Mouse (Mus musculus): ENCODE measurements around the gene Ehf.

The Ehf gene

GRCm38 (mm10) chr2:103293751-103294150 lies 9.3 kb downstream of the Ehf start:
- peak; percentile 59 for DNase-seq

DNA sequence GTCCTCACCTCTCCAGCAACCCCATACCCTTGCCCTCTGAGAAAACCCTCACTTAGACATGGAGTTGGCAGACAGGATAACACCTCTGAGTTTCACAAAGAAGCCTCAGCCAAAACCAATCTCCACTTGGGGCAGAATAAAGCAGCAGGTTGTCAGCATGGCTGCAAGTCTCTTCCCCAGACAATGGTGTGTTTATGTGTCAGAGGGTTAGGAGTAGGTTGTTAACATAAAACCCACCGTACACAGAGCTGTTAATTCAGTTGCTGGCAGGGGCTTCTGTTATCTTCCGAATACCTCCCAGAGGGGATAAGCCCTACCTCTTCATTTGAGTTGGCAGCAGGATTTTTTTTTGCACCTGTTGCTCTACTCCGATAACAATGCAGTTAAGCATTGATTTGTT lies 9.9 kb downstream of the Ehf start:
- no peak for DNase-seq

GRCm38 (mm10) chr2:103290705-103291269 lies 12.3 kb downstream of the Ehf start:
- DNase-seq: no peak

GRCm38 (mm10) chr2:103290167-103290566 lies 12.9 kb downstream of the Ehf start:
- no peak for DNase-seq

DNA sequence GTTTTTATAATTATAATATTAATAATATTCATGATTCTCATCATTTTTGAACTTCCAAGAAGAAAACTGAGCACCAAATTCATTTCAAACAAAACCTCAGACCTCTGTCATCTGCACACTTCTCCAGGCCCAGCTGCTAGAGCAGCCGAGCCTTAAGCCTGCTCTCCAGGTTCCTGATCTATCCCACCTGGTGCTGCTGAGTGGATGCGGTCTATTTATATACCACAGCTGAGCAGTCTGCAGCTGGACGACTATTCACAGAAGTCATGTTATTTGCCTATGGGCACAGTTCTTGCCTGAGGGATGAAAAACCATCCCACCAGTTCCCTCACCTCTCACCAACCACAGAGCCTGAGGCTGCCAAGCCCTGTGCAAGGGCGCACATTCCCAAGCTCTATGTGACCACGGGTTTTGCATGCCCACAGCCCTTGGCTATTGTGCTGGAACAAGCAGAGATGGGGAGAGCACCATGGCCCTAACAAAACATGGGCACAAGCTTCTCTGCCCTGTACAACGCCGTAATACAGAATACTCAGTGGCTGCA lies 13.6 kb downstream of the Ehf start:
- DNase-seq: no peak

DNA sequence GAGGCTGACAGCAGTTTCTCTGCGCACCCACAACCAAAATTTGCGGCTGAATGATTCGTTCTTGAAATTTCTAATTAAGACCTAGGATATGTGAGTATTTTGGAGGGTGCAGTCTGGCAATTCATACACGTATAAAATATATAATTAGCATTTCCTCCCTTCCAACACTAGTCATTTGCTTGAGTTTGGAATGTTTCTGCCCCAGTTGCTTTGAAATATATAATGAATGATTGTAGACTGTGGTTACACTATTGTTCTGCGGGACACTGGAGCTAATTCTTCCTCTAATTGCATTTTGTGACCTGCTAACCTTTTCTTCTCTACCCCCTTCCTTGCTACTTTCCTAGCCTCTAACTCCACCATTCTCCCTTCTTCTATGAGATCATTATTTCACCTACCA lies 15.4 kb downstream of the Ehf start:
- DNase-seq: no peak

GRCm38 (mm10) chr2:103285561-103285960 lies 17.5 kb downstream of the Ehf start:
- DNase-seq: peak; percentile 49

DNA sequence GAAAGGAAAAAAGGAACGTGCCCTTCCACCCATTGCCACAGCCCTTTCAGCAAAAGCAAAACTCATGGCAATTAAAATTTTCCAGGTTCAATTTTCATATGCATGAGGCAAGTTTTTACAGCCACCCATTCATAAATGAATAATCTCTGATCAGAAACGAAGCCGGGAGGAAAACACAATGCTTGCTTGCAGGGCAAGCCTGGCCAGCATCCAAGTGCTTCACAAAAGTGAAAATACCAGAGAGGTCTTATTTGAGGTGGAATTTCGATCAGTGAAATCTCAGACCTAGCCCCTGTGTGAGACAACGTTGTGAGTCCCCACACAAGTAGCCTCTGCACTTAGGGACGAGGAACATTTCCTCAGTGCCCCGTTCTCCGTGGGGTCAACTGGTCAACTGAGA lies 19.3 kb downstream of the Ehf start:
- peak; percentile 50 for DNase-seq

DNA sequence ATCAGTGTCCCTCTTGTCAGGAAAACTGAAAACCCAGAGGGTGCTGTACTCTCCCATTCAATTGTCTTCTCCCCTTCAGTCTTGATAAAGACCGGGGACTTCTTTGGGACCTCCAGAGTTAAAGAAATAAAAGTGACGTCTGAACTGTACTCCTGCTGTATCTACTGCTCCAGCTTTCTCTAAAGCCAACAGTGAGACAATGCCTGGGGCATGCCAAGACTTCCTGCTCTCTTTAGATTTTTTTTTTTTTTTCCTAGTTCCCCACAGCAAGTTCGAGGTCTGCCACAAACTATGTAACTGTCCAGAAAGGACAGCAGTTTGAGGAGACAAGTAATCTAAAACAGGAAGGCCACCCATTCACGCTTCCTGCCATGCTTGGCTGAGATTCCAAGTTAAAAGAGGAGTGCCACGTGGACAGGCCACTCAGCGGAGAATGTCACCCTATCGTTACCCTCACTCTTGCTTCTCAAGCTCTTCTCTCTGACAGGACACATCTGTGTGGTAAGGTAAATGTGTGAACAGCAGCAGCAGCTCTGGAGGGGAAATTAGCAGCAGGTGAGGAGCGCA lies 20.8 kb downstream of the Ehf start:
- no peak for DNase-seq

- no peak for DNase-seq
Observed at GRCm38 (mm10) chr2:103279927-103280326, 23.2 kb downstream of the Ehf start.

DNA sequence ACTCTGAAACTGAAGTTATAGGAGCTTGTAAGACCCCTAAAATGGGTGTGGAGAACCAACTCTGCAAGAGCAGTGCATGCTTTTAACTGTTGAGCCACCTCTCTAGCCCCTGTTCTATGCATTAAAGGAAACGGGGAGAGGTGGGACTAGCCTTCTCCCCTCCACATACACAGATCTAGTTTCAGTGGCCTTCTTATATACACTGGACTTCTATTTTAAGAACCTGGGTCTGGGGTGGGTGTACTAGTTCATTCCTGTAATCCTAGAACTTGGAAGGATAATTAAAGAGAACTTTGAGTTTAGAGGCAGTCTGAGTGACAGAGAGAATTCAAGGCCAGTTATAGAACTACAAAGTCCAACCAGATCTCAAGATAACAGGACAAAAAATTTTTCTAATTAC lies 24.6 kb downstream of the Ehf start:
- no peak for DNase-seq

- DNase-seq: no peak
Observed at GRCm38 (mm10) chr2:103277794-103278193, 25.3 kb downstream of the Ehf start.

DNA sequence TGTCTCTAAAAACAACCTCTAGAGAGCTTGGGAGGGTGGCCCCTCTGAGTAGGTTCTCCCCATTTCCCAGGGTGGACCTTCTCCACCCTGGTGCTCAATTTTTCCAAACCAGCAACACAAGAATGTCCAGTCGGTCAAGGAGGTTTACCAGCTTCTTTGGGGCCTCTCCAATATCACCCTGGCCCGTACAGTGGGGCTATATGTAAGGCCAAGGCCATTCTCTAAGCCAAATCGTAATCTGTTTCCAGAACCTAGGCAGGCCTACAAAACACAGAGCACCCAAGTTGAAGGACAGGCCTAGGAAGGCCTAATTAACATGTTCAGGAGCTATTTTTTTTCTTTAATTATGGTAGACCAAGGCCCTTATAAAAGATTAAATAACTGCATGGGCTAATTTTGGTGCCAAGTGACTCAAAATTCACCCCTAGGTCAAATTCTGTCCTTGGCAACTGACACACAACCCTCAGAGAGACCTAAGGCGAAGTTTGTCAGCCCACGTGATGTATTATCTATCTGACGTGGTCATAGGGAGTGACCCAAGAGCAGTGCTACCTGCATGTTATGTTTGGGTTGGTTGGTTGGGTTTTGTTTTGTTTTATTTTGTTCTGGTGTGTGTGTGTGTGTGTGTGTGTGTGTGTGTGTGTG lies 27.6 kb downstream of the Ehf start:
- DNase-seq: no peak

DNA sequence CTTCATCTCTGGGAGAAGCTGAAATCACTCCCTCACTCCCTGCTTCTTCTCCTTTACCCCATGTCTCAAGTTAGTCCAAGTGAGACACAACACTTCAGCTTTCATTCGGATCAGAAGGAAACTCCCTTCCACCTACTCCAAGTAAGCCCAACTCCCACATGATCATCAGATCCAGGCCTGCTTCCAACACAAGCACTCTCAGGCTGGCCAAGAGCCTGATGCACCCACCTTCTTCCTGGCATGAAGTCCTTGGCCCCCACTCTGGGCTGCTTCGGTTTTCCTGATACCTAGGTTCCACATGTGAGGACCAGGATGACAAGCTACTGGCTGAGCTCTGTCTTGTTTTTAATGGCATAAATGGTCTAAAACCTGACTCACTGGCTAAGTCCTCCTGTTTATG lies 28.3 kb downstream of the Ehf start:
- no peak for DNase-seq

GRCm38 (mm10) chr2:103274270-103274669 lies 28.8 kb downstream of the Ehf start:
- DNase-seq: no peak

DNA sequence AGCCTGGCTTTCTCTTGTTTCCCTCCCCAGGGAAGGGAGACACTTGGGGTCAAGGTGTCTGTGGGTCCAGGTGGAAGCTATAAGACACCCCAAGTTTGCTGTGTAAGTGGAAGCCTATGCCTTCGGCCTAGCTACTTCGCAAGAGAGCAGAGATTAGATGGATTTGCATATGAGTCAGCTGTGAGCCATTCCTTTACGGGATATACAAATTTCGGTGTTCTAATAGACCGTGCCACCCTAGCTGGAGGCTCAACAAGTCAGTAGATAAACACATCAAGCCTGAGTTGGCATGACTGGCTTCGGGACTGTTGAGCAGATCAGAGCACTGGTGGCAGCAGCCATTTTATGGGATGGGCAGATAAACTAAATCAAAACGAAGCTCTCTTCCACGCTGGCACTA lies 31.6 kb downstream of the Ehf start:
- DNase-seq: no peak

DNA sequence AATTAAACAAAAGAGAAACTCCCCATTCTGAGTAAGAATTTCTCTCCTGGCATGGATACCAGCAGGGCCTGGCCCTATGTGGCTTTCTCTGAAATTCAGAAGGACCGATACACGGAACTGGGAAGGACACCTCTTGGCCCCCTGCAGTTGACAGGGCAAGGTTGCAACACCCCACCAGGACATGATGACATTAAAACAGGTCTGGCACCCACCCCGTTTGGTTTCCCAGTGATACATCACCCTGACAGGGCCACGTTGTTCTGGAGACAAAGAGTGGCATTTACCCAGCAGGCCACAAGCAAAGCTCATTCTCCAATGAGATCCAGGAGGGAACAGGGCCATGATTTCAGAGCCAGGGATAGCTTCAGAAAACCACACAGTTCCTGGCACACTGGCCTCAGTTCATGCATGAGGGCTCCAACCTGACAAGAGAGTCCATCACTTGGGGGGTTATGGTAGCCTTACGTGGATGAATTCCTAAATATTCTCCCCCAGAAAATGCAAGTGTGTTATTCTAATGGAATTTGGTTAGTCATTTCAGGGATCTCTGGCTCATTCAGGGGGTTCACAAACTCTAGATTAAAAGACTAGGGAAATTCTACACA lies 32.4 kb downstream of the Ehf start:
- DNase-seq: no peak

- peak; percentile 6 for DNase-seq
Observed at GRCm38 (mm10) chr2:103239086-103239485, 64.0 kb downstream of the Ehf start.

DNA sequence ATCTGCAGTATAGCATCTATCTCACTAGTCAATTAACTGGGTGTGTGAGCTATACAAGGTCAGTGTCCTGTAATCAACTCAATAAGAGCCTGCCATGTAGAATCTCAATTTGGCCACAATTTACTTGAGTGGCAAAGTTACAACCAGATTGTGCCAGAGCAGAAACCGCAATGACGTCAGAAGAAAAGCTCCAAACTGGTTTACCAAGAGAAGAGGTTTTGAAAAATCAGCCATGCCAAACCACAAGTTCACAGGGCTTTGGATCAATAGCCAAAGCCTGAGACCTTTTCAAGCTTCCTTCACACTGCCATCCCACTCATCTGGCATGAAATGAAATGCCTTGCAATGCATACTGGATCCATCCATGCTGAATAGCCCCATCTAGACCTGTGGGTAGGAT lies 76.3 kb downstream of the Ehf start:
- no peak for DNase-seq

GRCm38 (mm10) chr2:103220871-103221270 lies 82.2 kb downstream of the Ehf start:
- DNase-seq: no peak

DNA sequence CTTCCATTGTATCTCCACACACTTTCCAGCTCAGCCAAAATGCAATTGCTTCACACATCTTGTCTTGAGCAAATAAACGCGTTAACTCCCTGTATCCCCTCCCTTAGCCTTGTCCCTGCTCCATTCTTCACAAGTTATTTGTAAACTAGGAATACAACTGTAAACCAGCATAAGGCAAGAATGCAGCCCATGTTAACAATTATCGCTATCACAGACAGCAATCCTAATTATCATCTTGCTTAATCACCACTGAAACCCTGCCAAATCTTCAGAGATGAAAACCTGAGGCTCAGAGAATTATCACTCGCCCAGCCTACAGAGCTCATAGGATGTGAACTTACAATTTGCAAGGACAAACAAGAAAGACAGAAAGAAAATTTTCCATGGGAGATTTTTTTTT lies 84.8 kb downstream of the Ehf start:
- no peak for DNase-seq

GRCm38 (mm10) chr2:103215801-103216200 lies 87.3 kb downstream of the Ehf start:
- no peak for DNase-seq

- DNase-seq: peak; percentile 31
Observed at GRCm38 (mm10) chr2:103214861-103215260, 88.2 kb downstream of the Ehf start.

- DNase-seq: no peak
Observed at GRCm38 (mm10) chr2:103213547-103213946, 89.5 kb downstream of the Ehf start.

Data from kidney, postnatal 10 days (tissue).